Mouse (Mus musculus): Measurements from ENCODE around the gene Prph2. TPM values are rescaled to one million over a fixed set of nuclear protein-coding genes. Genes with fewer than 3 reads are reported as not detected.

Gene Prph2
- total RNA-seq (2015; ENCODE audit: low replicate concordance) (not detected in 2 replicates), total RNA-seq (2017; ENCODE audit: low replicate concordance) (not detected in 2 replicates)

DNA sequence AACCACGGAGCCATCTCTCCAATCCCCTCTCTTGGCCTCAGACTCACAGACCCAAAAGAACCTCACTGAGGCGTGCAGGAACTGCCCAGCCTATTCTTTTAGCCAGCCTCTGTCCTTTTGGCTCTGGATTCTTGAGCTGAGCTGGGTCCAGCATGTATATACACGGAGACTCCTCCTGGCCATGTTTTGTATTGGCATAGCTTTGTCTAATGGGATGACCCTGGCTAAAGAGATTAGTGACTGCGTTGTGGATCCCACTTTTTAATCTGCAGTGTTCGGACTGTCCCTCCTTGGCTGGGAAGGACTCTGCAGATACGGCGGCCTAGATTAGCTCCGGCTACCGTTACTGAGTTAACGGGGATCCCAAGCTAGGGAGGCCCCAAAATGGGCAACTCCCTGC, at the start of gene Prph2:
Prph2 (plus strand) TSS at position 274 of the 400 bp plus-strand sequence.
- ATAC-seq (replicated peaks; ENCODE audit: low FRiP score, poor library complexity, severe bottlenecking), result no peak

- ATAC-seq (replicated peaks; ENCODE audit: low FRiP score, poor library complexity, severe bottlenecking), result 0 out of 2 replicates have a peak, but pooled peaks have one; percentile 35
Measured at GRCm38 (mm10) chr17:46864566-46865195, 45.6 kb upstream of the Prph2 start.

GRCm38 (mm10) chr17:46866836-46867235, 43.4 kb upstream of the Prph2 start:
- ATAC-seq (replicated peaks; ENCODE audit: low FRiP score, poor library complexity, severe bottlenecking), result no peak

GRCm38 (mm10) chr17:46870204-46870798, 40.0 kb upstream of the Prph2 start:
- no peak for ATAC-seq (replicated peaks; ENCODE audit: low FRiP score, poor library complexity, severe bottlenecking)

DNA sequence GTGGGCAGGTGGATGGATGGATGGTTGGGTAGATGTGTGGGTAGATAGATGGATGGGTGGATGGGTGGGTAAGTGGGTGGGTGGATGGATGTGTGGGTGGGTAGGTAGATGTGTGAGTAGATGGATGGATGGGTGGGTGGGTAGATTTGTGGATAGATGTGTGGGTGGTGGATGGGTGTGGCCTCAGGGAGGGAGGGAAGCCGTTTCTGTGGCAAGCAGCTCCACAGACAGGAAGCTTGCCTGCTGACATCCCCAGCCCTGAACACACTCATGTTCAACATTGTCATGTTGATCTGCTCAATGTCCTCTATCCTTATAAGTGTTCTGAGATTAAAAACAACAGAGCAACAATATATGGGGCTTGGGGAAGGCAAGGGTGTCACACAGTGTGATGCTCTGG, 39.3 kb upstream of the Prph2 start:
- ATAC-seq (replicated peaks; ENCODE audit: low FRiP score, poor library complexity, severe bottlenecking), result no peak

DNA sequence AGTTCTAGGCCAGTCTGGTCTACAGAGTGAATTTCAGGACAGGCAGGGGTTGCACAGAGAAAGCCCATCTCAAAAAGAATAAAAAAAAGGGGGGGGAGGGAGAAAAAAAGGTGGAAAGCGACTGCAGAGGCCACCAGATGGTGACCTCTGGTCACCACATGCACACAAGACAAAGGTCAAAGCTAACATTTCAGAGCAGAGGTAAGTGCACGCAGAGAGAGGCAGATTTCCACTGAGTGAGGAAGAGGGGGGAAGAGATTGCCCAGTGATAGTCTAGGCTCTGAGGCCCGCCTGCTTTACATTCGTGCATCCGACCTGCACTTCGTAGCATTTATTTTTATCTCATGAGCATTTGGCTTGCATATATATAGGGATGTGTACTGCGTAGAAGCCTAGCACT, 37.5 kb upstream of the Prph2 start:
- no peak for ATAC-seq (replicated peaks; ENCODE audit: low FRiP score, poor library complexity, severe bottlenecking)

DNA sequence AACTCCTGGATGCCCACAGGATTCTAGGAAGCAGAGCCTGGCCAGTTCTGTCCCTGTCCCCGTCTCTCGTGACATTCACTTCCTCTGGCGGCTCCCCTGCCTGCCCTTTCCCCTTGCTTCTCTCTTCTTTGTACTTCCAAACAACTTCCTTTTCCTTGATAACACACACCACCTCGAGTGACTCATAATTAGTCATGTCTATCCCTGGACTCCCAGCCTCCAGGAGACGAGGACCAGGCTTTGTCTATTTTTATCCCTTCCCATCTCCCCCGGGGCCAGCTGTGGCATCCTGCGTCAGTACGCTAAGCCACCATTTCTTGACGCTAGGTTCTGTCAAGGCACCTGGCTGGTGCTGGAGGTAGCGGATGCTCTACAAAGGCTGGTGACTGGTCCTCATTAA, 36.1 kb upstream of the Prph2 start:
- no peak for ATAC-seq (replicated peaks; ENCODE audit: low FRiP score, poor library complexity, severe bottlenecking)

- no peak for ATAC-seq (replicated peaks; ENCODE audit: low FRiP score, poor library complexity, severe bottlenecking)
Measured at GRCm38 (mm10) chr17:46875626-46876025, 34.6 kb upstream of the Prph2 start.

DNA sequence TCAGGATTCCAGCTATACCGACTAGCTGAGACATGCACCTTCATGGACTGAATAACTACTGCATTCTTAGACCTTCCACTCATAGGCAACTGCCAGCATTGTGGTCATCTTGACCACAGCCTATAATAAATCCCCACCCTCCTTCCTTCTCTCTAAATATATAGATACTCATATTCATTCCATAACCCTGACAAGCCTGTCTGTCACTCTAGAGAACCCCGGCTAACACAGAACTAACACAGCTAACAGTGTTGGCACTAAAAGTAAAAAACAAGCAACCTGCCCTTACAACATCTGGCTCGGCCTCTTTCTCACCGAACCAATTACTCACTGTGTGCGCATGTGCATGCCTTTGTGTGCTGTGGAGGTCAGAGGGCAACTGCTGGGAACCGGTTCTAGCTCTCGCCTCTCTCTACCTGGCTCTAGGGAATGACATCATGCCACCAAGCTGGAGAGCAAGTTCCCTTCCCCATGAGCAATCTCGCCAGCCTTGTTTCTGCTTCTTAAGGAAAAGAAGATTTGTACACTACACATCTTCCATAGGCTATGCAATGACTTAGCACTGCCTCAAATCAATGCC, 33.8 kb upstream of the Prph2 start:
- ATAC-seq (replicated peaks; ENCODE audit: low FRiP score, poor library complexity, severe bottlenecking), result no peak

GRCm38 (mm10) chr17:46877061-46877460, 33.2 kb upstream of the Prph2 start:
- ATAC-seq (replicated peaks; ENCODE audit: low FRiP score, poor library complexity, severe bottlenecking), result no peak

DNA sequence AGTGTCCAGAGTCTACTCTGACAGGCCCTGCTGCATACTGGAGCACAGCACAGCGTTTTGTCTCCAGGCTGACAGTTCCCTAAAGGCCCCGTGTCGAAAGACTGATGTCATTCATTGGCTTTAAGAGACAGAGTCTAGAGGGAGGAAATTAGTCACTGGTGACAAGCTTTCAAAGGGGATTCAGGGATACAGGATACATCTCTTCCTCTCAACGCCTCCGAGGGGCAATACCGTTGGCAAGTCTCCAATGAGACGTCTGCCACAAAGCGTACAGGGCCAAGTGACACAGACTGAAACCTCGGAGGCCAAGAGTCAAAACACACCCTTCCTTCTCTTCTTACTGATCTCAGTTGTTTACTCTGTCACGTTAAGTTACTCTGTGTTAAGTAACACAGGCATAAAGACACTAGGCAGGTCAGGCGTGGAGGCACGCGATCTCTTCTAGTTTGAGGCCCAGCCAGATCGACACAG, 30.4 kb upstream of the Prph2 start:
- no peak for ATAC-seq (replicated peaks; ENCODE audit: low FRiP score, poor library complexity, severe bottlenecking)

DNA sequence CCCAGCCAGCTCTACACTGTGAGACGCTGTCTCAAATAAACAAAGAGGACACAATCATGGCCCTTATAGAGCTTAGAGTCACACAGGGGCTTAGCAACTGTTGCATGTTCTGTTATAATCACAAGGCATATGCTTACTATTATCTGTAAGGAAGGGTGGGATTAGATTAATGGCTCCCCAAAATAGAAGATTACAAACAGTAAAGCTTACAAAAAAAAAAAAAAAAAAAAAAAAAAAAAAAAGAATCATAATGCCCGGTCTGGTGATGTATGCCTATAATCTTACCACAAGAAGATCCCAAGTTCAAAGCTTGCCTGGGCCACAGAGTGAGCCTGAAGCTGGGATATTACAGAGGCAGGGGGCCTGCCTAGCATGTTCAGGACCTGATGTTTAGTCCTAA, 29.9 kb upstream of the Prph2 start:
- ATAC-seq (replicated peaks; ENCODE audit: low FRiP score, poor library complexity, severe bottlenecking), result no peak

GRCm38 (mm10) chr17:46881728-46882127, 28.5 kb upstream of the Prph2 start:
- ATAC-seq (replicated peaks; ENCODE audit: low FRiP score, poor library complexity, severe bottlenecking), result no peak

DNA sequence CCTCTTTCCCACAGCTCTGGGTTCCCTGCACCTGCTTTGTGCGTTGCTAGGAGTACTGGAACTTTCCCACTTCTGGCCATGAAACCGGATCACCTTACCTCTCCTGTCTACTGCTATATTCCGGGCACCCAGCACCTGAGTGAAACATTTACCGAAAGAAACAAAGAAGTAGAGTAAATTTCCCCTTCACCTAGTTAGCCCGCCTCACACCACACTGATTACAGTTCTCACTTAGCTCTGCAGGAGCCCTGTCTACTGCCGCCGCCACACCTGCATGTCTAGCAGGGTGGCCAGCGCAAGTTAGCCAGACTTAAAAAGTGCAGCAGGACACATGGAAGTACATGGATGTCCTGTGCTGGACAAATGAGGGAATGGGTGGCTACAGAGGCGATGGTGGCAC, 27.2 kb upstream of the Prph2 start:
- no peak for ATAC-seq (replicated peaks; ENCODE audit: low FRiP score, poor library complexity, severe bottlenecking)

DNA sequence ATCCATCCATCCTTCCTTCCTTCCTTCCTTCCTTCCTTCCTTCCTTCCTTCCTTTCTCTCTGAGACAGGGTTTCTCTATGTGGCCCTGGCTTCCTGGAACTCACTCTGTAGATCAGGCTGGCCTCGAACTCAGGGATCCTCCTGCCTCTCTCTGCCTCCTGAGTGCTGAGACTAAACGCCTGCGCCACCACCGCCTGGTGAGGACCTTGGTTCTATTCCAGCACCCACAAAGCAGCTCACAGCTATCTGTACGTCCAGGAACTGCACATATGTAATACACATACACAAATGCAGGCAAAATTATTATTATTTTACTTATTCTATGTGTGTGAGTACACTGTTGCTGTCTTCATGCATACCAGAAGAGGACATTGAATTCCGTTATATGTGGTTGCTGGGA, 25.5 kb upstream of the Prph2 start:
- no peak for ATAC-seq (replicated peaks; ENCODE audit: low FRiP score, poor library complexity, severe bottlenecking)

DNA sequence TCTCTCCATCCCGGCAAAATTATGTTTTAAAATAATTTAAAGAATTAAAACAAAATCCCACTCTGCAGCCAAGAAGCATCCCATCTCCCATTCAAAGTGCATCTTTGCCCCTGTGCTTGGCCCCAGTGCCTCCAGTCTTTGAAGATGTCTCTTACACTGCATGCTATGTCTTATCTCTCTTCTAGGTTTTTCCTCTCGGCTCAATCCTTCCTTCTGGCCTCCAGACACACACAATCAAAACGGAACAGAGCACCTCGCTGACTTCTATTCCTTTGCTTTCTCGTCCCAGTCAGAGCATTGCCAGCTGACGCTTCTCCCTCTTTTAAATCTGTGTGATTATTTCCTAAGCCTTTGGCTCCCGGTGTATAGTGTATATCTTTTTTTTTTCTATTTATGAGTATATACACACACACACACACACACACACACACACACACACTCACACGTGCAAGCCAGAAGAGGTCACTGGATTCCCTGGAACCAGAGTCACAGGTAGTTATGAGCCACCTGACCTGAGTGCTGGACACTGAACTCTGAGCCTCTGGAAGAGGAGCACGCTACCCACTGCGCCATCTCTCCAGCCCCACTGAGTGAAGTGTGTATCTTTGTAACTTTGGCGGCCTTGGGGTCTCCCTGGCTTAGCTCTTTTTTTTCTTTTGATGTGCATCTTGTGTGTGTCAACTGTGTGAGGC, 24.9 kb upstream of the Prph2 start:
- ATAC-seq (replicated peaks; ENCODE audit: low FRiP score, poor library complexity, severe bottlenecking), result no peak

DNA sequence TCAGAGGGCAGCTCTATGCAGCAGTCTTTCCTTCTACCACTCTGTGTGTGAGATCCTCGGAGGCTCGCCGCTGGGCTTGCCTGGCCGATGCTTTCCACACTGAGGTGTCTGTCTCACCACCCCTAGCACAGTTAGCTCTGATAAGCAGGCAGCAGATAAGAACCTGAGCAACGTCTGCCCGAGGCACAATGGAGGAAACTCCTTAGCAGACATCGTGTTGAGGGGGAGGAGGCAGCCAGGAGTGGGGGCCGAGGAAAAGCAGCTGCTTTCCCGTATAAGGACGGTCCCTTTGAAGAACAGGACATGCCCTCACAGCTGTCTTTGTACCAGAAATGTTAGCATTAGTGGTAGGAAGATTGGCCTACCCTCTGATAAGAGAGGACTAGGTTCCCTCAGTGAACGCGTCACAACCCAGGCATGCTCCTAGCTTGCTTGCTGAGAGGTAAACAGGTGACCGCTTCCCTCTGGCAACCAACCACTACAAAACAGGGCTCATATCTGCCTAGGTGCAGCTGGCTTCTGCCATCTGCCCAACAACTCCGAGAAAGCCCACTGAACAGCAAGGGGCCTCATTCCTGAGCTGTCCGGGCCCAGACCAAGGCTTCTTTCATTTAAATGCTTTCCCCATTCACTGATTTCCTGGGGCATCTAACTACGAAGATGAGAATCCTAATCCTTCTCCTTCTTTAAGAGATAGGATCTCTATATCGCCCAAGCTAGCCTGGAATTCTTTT, 24.2 kb upstream of the Prph2 start:
- ATAC-seq (replicated peaks; ENCODE audit: low FRiP score, poor library complexity, severe bottlenecking), result 0 out of 2 replicates have a peak, but pooled peaks have one; percentile 22

DNA sequence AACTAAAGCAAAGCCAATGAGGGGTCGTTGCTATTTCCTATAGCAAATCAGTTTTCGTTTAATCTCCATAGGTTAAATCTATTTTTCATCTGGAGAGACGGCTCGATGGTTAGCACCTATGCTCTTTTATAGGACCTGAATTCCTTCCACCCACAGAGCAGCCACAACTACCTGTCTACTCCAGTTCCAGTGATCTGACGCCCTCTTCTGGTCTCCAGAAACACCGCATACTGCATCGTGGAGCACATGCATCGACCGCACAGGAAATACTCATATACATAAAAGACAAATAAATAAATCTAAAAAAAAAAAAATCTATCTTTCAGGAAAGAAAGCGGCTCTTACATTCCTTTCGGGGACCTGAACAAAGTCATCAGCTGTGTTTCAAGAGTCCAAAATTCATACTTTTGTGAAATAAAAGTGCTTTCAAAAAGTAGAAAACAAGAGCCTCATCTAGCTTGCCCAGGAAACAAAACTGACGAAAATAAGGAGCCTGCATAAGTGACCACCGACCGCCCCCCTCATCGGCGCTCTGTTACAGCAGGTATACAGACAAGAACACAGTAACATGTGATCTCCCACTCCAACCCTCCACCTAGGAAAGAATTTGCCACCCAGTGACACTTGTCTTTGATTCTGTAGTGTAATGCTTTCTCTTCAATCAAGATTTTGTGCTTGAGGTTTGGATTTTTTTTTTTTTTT, 21.6 kb upstream of the Prph2 start:
- no peak for ATAC-seq (replicated peaks; ENCODE audit: low FRiP score, poor library complexity, severe bottlenecking)

DNA sequence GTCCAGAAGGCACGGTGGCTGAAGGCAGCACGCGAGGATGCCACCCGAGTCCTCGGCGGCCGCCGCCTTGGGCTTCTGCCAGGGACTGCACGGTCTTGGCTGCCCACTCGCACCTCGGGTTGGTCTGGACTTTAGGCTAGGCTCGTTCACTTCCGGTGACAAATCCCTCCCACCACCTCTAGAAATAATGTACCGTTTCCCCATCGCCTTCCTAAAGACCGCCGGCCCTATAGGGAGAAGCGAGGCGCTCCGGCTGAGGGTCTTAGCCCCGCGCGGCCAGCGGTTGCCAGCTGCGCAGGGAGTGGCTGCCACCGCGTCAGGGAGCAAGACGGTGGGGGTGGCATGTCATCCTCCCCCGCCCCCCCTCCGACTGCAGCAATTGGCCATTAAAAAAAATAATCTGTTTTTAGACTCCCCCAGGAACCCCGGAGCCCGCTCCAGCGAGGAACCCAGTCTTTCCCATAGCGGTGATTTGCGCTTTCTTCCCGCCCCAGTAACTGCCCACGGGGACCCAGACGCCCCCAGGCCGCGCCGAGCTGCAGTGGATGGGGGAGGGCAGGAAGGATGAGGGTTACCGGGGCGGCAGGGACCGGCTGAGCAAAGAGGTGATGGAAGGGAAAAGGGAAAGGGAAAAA, 20.7 kb upstream of the Prph2 start:
- peak; percentile 40 for ATAC-seq (replicated peaks; ENCODE audit: low FRiP score, poor library complexity, severe bottlenecking)
